Mouse (Mus musculus): ENCODE results near the gene Gm9774. TPM values are rescaled to one million over a fixed set of nuclear protein-coding genes. Genes with fewer than 3 reads are reported as not detected.

Gm9774 gene
- polyA plus RNA-seq, 1 experiment from 2014 or later = 18.1 TPM

- 96% methylated on average over 2 of the region's 2 CpGs for WGBS
- ATAC-seq = no peak
Measured at GRCm38 (mm10) chr3:92407691-92408090, 21.5 kb downstream of the Gm9774 start, which contains the start of gene Sprr2i. Gene Sprr2i, plus strand, starts transcription at chr3:92407991.

DNA sequence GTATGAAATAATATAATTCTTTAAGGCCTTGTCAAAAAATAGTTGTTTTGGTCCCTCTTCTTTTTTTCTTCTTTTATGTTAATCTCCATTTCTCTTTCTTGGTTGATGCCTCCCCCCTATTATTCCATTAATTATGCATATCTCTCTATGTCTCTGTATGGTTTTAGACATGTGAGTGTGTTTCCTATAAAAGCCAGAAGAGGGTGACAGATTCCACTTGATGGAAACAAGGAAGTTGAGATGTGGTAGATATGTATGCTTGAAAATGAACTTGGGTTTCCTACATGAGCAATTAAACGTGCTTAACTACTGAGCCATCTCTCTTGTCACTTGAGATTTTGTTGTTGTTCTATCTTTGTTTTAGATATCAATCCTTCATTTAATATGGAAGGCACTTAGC is 34.9 kb downstream of the Gm9774 start:
- H3K27me3 ChIP-seq (replicated peaks; ENCODE audit: control insufficient read depth, insufficient read depth, low read length) = no peaks in the 10 kb centered on the region
- no peak overlapping the region for H3K27ac ChIP-seq (ENCODE audit: low read depth, low read length)
- H3K9me3 ChIP-seq (ENCODE audit: control insufficient read depth, low read length) = no peaks in the 10 kb centered on the region
- no peaks in the 10 kb centered on the region for H3K4me1 ChIP-seq (ENCODE audit: control insufficient read depth, insufficient read depth, low read depth, low read length)
- no peaks in the 10 kb centered on the region for H3K36me3 ChIP-seq (ENCODE audit: control insufficient read depth, insufficient read depth, low read length)
- H3K4me2 ChIP-seq (ENCODE audit: low read length) = no peak overlapping the region
- H3K9ac ChIP-seq (ENCODE audit: low read depth, low read length) = no peak overlapping the region
- no peak overlapping the region for H3K4me3 ChIP-seq (ENCODE audit: low read length)
- ATAC-seq = no peak
- 56% methylated on average over 1 of the region's 1 CpGs for WGBS

More at GRCm38 (mm10) chr3:92407691-92408090, 21.5 kb downstream of the Gm9774 start, which contains the start of gene Sprr2i:
- no peak within 1 kb of the TSS for H3K27ac ChIP-seq (ENCODE audit: low read depth, low read length)
- no peak within 1 kb of the TSS for H3K9ac ChIP-seq (ENCODE audit: low read depth, low read length)
- no peaks in the 10 kb centered on the region for H3K36me3 ChIP-seq (ENCODE audit: control insufficient read depth, insufficient read depth, low read length)
- H3K4me2 ChIP-seq (ENCODE audit: low read length) = no peak within 1 kb of the TSS
- H3K9me3 ChIP-seq (ENCODE audit: control insufficient read depth, low read length) = no peaks in the 10 kb centered on the region
- H3K27me3 ChIP-seq (replicated peaks; ENCODE audit: control insufficient read depth, insufficient read depth, low read length) = no peaks in the 10 kb centered on the region
- H3K4me1 ChIP-seq (ENCODE audit: control insufficient read depth, insufficient read depth, low read depth, low read length) = no peaks in the 10 kb centered on the region
- H3K4me3 ChIP-seq (ENCODE audit: low read length) = no peak within 1 kb of the TSS

- no peak within 1 kb of the TSS for H3K4me3 ChIP-seq (ENCODE audit: low read length)
- no peak within 1 kb of the TSS for H3K9ac ChIP-seq (ENCODE audit: low read depth, low read length)
- H3K27ac ChIP-seq (ENCODE audit: low read depth, low read length) = no peak within 1 kb of the TSS
- H3K4me2 ChIP-seq (ENCODE audit: low read length) = no peak within 1 kb of the TSS
- ATAC-seq = no peak
- H3K36me3 ChIP-seq (ENCODE audit: control insufficient read depth, insufficient read depth, low read length) = no peaks in the 10 kb centered on the region
- no peaks in the 10 kb centered on the region for H3K27me3 ChIP-seq (replicated peaks; ENCODE audit: control insufficient read depth, insufficient read depth, low read length)
- 81% methylated on average over 1 of the region's 1 CpGs for WGBS
- H3K4me1 ChIP-seq (ENCODE audit: control insufficient read depth, insufficient read depth, low read depth, low read length) = no peaks in the 10 kb centered on the region
- H3K9me3 ChIP-seq (ENCODE audit: control insufficient read depth, low read length) = no peaks in the 10 kb centered on the region
Measured at GRCm38 (mm10) chr3:92385385-92385784, 43.8 kb downstream of the Gm9774 start, which contains the start of gene Sprr2h. Gene Sprr2h, plus strand, starts transcription at chr3:92385685.

Other genes starting within 250 kb of the Gm9774 start
- gene Sprr2a1, start 213.6 kb downstream of the Gm9774 start, polyA plus RNA-seq (2015; fragmentation: Nextera tagmentation; extraction: Ambion mirVana) = not detected in 2 replicates
- 0.23 TPM in 1 of 2 replicates, not detected in the other for gene Sprr2a2, start 213.5 kb downstream of the Gm9774 start, polyA plus RNA-seq (2015; fragmentation: Nextera tagmentation; extraction: Ambion mirVana)
- gene Sprr2a3, start 144.0 kb downstream of the Gm9774 start, polyA plus RNA-seq (2015; fragmentation: Nextera tagmentation; extraction: Ambion mirVana) = not detected in 2 replicates
- gene Sprr2b, start 112.8 kb downstream of the Gm9774 start, polyA plus RNA-seq (2015; fragmentation: Nextera tagmentation; extraction: Ambion mirVana) = 0.97 TPM in 1 of 2 replicates, not detected in the other
- gene Sprr2d, start 90.3 kb downstream of the Gm9774 start, polyA plus RNA-seq (2015; fragmentation: Nextera tagmentation; extraction: Ambion mirVana) = not detected in 2 replicates
- gene Sprr2e, start 77.3 kb downstream of the Gm9774 start, polyA plus RNA-seq (2015; fragmentation: Nextera tagmentation; extraction: Ambion mirVana) = not detected in 2 replicates
- not detected in 2 replicates for gene Sprr2f, start 64.2 kb downstream of the Gm9774 start, polyA plus RNA-seq (2015; fragmentation: Nextera tagmentation; extraction: Ambion mirVana)
- not detected in 2 replicates for gene Sprr2h, start 43.7 kb downstream of the Gm9774 start, polyA plus RNA-seq (2015; fragmentation: Nextera tagmentation; extraction: Ambion mirVana)
- gene Sprr2i, start 21.4 kb downstream of the Gm9774 start, polyA plus RNA-seq (2015; fragmentation: Nextera tagmentation; extraction: Ambion mirVana) = not detected in 2 replicates
- not detected in 2 replicates for gene Sprr2j-ps, start 11.3 kb downstream of the Gm9774 start, polyA plus RNA-seq (2015; fragmentation: Nextera tagmentation; extraction: Ambion mirVana)
- not detected in 2 replicates for gene Sprr2k, start 3.2 kb upstream of the Gm9774 start, polyA plus RNA-seq (2015; fragmentation: Nextera tagmentation; extraction: Ambion mirVana)
- gene Sprr1b, start 9.4 kb upstream of the Gm9774 start, polyA plus RNA-seq (2015; fragmentation: Nextera tagmentation; extraction: Ambion mirVana) = not detected in 2 replicates
- gene Sprr3, start 29.3 kb upstream of the Gm9774 start, polyA plus RNA-seq (2015; fragmentation: Nextera tagmentation; extraction: Ambion mirVana) = not detected in 2 replicates
- 0.20 and 0.59 TPM in 2 replicates for gene Sprr1a, start 56.5 kb upstream of the Gm9774 start, polyA plus RNA-seq (2015; fragmentation: Nextera tagmentation; extraction: Ambion mirVana)
- gene Sprr4, start 71.1 kb upstream of the Gm9774 start, polyA plus RNA-seq (2015; fragmentation: Nextera tagmentation; extraction: Ambion mirVana) = not detected in 2 replicates
- gene 2310046K23Rik, start 105.1 kb upstream of the Gm9774 start, polyA plus RNA-seq (2015; fragmentation: Nextera tagmentation; extraction: Ambion mirVana) = not detected in 2 replicates
- gene Ivl, start 144.3 kb upstream of the Gm9774 start, polyA plus RNA-seq (2015; fragmentation: Nextera tagmentation; extraction: Ambion mirVana) = not detected in 2 replicates
- not detected in 2 replicates for gene Smcp, start 159.6 kb upstream of the Gm9774 start, polyA plus RNA-seq (2015; fragmentation: Nextera tagmentation; extraction: Ambion mirVana)
- gene 2210017I01Rik, start 178.1 kb upstream of the Gm9774 start, polyA plus RNA-seq (2015; fragmentation: Nextera tagmentation; extraction: Ambion mirVana) = not detected in 2 replicates
- not detected in 2 replicates for gene Lce6a, start 192.2 kb upstream of the Gm9774 start, polyA plus RNA-seq (2015; fragmentation: Nextera tagmentation; extraction: Ambion mirVana)
- gene Lce1a1, start 218.9 kb upstream of the Gm9774 start, polyA plus RNA-seq (2015; fragmentation: Nextera tagmentation; extraction: Ambion mirVana) = not detected in 2 replicates
- gene Lce1b, start 227.5 kb upstream of the Gm9774 start, polyA plus RNA-seq (2015; fragmentation: Nextera tagmentation; extraction: Ambion mirVana) = not detected in 2 replicates
- gene Lce1a2, start 240.9 kb upstream of the Gm9774 start, polyA plus RNA-seq (2015; fragmentation: Nextera tagmentation; extraction: Ambion mirVana) = not detected in 2 replicates
- not detected in 2 replicates for gene Lce1c, start 249.8 kb upstream of the Gm9774 start, polyA plus RNA-seq (2015; fragmentation: Nextera tagmentation; extraction: Ambion mirVana)